Mouse (Mus musculus) thymus, postnatal 14 days (tissue): ENCODE results near the gene Aak1.
"Not testable (repeated sequence)": the region's sequence is repeated elsewhere in the genome, so short reads cannot be mapped to it uniquely, and the experiment has no call there.

Source experiments
- DNase-seq: peaks from one replicate; pipeline ENCODE4 v3.0.0; 2021

The Aak1 gene

DNA sequence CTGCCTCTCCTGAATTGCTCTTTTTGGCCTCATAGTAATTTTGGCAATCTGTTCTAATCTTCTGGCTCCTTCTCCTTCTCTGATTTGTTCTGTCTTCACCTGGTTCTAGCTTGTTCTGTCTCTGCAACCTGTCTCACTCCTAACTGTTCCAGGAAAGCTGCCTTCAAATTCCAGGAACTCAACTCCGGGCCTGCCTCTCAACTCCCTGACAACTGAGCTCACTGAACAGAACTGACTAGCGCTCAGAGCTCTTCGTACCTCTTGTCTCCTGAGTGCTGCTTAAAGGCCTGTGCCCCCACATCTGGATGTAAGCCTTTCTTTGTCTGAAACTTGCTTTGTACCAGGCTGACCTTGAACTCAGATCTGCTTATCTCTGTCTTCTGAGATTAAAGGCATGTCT lies 183.1 kb downstream of the Aak1 start:
- DNase-seq, result no peak

DNA sequence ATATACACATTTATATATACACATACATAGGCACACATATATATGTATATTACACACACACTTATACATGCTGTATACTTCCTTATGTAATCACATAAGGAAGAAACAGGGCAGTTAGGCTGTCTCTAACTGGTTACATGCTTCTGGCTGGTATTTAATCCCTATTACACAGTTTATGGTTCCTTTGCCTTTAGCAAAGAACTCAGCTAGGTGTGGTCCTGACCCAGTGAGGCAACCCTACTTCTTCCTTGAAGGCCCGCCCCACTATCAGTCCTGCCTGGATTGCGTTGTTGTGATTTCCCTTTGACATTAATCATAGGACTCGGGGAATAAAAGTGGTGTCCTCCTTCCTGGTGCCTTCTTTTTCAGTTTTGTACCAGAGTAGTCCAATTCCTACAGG lies 185.1 kb downstream of the Aak1 start:
- no peak for DNase-seq

DNA sequence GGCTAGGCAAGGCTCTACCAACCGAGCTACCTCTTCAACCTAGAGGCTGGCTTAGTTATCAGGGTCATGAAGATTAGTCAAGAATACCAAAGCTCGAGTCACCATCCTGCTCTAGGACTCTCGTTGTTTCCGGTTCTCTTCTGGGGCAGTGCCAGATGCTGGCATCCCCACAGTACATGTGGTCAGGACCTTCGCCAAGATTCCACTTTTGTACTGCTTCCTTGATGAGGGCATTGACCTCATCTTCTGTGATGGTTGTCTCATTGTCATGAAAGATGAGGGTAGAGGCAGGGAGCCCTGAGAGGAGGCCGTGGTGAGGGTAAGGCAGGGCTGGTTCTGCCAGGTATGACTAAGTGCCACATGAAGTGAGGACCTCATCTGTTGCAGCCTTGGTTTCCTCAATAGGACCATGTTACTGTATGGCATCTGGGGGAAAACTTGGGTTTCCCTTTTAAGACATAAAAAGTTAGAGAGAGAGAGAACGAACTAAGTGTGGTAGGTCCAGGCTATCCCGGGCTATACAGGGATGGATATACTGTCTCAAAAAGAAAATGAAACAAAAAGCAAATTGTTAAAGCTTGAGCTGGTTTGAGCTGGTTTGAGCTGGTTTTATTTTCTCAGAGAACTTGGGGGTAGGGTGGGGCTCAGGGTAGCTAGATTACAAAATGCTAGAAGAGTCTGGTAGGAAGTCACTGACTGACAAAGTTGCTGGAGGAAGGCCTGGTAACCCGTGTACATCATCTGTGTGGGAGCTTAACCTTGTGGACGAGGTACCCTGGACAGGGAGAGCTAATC lies 188.7 kb downstream of the Aak1 start:
- no peak for DNase-seq

DNA sequence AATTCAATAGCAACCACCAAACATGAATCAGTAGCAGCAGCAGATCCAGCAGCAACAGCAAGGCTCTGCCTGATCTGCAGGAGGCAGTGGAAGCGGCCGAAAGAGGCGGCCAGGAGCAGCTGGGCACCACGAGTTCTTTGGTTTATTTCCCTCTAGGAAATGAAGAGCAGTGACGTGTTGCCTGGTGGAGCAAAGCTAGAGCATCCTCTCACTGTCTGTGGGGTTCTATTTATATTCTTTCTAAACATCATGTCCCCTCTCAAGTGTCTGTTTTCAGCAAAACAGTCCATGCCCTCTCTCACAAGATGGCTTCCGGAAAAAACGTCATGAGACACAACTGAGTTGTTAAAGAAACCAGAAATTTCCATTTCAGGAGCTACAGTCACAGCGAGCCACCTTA lies 189.8 kb downstream of the Aak1 start:
- no peak for DNase-seq

DNA sequence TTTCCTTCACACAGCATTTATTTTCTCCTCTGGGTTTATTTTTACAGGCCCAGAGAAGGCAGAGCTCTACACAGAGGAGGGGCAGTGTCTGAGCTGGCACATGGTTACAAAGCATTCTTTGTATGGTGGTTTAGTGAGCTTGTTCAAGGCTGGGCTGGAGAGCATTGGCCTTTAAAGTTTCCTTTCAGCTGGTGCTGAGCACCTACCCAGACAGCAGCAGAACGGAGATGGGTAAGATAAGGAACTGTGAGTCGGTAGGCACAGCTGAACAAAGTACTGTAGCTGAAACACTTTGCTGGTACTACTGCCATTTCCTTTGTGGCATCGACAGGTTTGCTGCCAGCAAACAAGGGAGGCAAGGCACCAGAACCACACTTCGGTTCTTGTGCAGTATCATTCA lies 191.7 kb downstream of the Aak1 start:
- peak; percentile 69 for DNase-seq

DNA sequence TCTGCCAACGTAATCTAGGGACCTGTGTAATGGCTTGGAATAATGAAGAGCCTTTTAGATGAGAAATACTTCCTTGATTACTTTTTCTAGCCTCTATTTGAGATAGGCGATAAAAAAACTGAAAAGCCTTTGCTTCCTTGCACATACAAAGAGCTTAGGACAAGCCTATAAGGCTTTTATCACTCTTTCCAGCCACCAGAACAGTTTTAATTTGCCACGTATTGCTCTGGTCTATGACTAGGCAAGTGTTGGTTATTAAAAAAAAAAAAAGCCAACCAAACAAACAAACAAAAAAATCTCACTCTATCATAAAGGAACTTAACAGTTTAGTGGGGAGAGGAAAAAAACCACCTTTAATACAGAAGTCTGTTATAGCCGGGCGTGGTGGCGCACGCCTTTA lies 192.1 kb downstream of the Aak1 start:
- no peak for DNase-seq

DNA sequence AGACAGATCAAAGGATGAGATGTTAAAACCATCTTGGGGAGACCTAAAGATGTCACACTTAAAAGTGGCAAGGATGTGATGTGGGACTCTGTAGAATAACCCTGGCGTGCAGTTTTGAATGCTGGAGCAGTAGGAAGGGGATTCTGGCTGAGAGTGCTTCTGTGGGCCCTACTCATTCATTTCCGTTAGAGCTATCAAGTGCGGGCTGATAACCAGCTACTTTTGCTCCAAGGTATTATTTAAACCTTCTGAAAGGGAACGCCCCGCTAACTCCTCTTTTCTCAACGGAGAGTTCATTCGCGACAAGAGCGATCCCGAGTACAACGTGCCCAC lies 192.7 kb downstream of the Aak1 start:
- no peak for DNase-seq

DNA sequence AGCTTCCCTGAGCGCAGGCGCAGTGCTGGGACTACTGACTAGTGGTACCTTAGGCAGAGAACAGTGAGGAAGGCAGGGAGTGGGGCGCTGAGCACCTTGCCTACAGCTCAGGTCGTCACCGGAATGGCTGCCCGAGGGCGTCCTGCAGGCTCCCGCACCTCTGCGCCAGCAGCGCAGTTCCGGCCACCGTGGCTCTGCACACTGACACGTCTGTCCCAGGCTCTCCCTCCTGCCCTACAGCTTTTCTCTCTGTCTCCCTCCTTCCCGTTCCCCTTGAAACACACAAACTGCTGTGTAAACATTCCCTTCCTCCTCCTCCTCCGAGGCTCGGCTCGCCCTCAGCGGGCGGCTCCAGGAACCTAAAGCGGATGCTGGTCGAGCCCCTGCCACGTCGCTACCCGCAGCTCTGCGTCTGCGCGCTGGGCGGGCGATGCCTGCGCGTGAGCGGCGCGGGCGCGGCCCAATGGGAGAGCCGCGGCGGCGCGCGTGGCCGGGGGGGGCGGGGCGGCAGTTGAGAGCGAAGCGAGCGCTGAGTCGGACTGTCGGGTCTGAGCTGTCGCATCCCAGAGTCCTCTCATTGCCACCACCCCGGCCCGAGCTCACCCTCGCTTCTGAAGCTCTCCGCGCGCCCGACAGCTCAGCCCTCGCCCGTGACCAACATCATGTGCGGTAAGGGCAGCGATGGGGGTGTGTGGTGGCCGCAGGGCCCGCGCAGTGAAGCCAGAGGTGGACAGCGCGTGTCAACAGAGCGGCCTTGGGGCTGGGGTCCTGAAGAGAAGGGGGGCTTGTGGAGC lies 193.2 kb downstream of the Aak1 start, which contains the start of gene Gfpt1:
Gene Gfpt1, plus strand, starts transcription at position 510 of the 794 bp plus-strand sequence.
- peak; percentile 97 for DNase-seq

DNA sequence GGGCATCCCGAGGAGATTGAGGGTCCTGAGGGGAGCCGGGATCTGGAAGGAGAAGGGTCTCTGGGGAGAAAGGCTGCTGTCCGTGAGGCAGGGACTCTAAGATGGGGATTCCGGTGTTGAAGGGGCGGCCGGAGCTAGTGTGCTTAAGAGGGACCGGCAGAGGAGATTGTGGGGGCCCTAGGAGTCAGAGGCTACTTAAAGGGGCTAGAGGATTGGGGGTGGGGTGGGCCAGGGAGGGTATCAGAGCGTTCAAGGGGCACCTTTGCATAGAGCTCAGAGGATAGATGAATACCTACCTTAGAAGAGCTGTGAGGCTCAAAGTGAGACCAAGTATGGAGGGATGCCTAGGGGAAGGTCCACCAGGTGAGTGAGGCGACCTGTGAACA lies 193.8 kb downstream of the Aak1 start:
- DNase-seq, result no peak

DNA sequence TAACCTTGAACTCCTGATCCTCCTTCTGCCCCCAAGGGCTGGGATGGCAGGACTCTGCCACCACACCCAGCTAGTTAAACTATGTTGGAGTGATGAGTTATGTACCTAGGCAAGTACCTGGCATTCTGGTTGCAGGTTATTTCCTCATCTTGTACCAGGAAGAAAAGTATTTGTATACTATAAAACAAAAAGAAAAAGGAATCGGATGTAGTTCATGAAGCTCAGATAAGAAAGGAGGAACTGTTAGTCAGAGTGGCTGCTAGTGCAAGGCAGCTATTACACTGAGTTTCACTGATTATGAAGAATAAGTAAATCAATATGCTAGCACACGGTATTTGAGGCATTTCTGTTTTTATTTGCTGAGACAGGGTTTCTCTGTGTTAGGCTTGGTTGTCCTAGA lies 195.6 kb downstream of the Aak1 start:
- no peak for DNase-seq

DNA sequence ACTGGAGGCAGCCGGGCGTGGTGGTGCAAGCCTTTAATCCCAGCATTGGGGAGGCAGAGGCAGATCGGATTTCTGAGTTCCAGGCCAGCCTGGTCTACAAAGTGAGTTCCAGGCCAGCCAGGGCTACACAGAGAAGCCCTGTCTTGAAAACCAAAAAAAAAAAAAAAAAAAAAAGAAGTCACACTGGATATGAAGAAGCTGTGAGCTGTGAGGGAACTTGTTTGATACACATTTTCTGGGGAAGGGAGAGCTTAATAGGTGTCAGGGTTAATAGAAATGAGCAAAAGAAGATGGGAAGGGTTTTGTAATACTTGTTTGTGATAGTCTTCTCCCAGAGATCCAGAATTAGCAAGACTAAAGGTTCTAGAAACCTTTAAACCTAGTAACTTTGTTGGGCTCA lies 196.2 kb downstream of the Aak1 start:
- no peak for DNase-seq

DNA sequence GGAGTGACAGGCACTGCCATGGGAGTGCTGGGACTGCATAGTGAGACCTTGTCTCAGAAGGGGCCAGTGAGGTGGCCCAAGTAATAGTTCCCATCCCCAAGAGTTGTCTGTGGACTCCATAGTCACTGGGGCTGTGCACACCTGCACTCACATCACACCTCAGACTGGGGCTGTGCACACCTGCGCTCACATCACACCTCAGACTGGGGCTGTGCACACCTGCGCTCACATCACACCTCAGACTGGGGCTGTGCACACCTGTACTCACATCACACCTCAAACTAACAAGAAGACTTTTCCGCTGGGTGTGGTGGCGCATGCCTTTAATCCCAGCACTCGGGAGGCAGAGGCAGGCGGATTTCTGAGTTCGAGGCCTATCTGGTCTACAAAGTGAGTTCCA lies 199.4 kb downstream of the Aak1 start:
- DNase-seq, result not testable (repeated sequence)

DNA sequence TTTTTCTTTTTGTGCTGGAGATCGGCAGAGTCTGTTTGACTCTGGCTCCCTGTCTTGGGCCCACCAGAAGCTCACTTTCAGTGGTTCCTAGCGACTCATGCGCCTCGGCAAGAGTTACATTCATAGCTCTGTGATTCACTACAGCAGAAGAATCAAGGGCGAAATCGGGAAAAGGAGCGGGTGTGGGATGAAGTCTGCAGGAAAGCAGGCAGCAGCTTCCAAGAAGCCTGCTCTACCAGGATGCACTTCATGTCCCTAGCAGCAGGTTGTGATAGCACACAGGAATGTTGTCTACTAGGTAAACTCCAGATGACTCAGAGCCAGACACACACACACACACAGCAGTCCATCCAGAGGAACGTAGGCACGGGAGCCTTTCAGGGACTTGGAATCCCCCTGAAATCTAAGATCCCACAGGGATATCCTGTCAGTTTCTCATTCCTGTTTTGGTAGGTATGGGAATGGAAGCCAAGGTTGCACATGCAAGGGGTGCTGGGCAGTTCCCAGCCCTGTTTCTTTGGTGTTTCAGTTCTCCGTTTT lies 202.6 kb downstream of the Aak1 start:
- no peak for DNase-seq
